Mouse (Mus musculus) hindbrain, embryonic 13.5 days (tissue): ENCODE data around the gene Fbrsl1. TPM values are rescaled to one million over a fixed set of nuclear protein-coding genes. Genes with fewer than 3 reads are reported as not detected.

Source experiments
- ATAC-seq: fragments of 200-750 bp; cut with Nextera tagmentation; 2 replicates; pipeline ENCODE4 v1.8.0; 2017; ENCODE audit warnings: moderate TSS enrichment; ENCODE audit not compliant: low FRiP score
- H3K27ac ChIP-seq: fragments of 300-500 bp; sonication (generic); 2 replicates; pipeline ENCODE4 v1.5.1; 2015; ENCODE audit warnings: inconsistent platforms, mild to moderate bottlenecking, moderate library complexity
- H3K27me3 ChIP-seq: fragments of 300-500 bp; sonication (generic); 2 replicates; pipeline ENCODE4 v1.6.1; 2015; ENCODE audit warnings: mild to moderate bottlenecking, inconsistent platforms
- H3K36me3 ChIP-seq: fragments of 300-500 bp; sonication (generic); 2 replicates; pipeline ENCODE4 v1.6.1; 2015; ENCODE audit warnings: mild to moderate bottlenecking, inconsistent platforms
- H3K4me1 ChIP-seq: fragments of 300-500 bp; sonication (generic); replicated peaks from 2 replicates; pipeline ENCODE4 v1.6.1; 2015; ENCODE audit warnings: inconsistent platforms
- H3K4me2 ChIP-seq: fragments of 300-500 bp; sonication (generic); 2 replicates; pipeline ENCODE4 v1.6.1; 2015; ENCODE audit warnings: inconsistent platforms, mild to moderate bottlenecking, moderate library complexity
- H3K4me3 ChIP-seq: fragments of 300-500 bp; sonication (generic); 2 replicates; pipeline ENCODE4 v1.5.1; 2015; ENCODE audit warnings: mild to moderate bottlenecking, inconsistent platforms
- H3K9ac ChIP-seq: fragments of 300-500 bp; sonication (generic); 2 replicates; pipeline ENCODE4 v1.6.1; 2015; ENCODE audit warnings: mild to moderate bottlenecking, inconsistent platforms
- H3K9me3 ChIP-seq: fragments of 300-500 bp; sonication (generic); 2 replicates; pipeline ENCODE4 v1.6.1; 2016; ENCODE audit warnings: inconsistent platforms
- WGBS: fragments of 180-500 bp; shearing (Covaris S2); methylation state at CpG from one replicate; pipeline ENCODE4 v1.1.7; 2015; 5-methylcytosine and 5-hydroxymethylcytosine counted together
- polyA plus RNA-seq: library from polyadenylated mRNA; unstranded; fragments of >200 nt; fragmentation: Nextera tagmentation; extraction: Ambion mirVana; gene quantifications from 2 replicates; pipeline ENCODE4 v1.2.1, GENCODE M21; 2015

The Fbrsl1 gene
- polyA plus RNA-seq, 1 experiment from 2014 or later: 20.7 TPM

GRCm38 (mm10) chr5:110472834-110473233 lies 24.5 kb upstream of the Fbrsl1 start:
- no peak overlapping the region for H3K4me3 ChIP-seq
- no peak overlapping the region for H3K27ac ChIP-seq
- 10% methylated on average over 1 of the region's 1 CpGs for WGBS
- no peak overlapping the region for H3K4me2 ChIP-seq
- H3K4me1 ChIP-seq: peaks cover 12% of the 10 kb centered on the region
- H3K9me3 ChIP-seq: no peaks in the 10 kb centered on the region
- H3K36me3 ChIP-seq: no peaks in the 10 kb centered on the region
- ATAC-seq: no peak
- H3K27me3 ChIP-seq: peaks cover 3% of the 10 kb centered on the region; the same call in 1 of the 2 replicates
- H3K9ac ChIP-seq: no peak overlapping the region

- Histone ChIP-seq H3K27ac (no peak overlapping the region), H3K4me1 (peaks cover 14% of the 10 kb centered on the region), H3K9ac (no peak overlapping the region), H3K4me3 (no peak overlapping the region), H3K9me3 (no peaks in the 10 kb centered on the region), H3K4me2 (no peak overlapping the region), H3K27me3 (peaks cover 3% of the 10 kb centered on the region; the same call in 1 of the 2 replicates), H3K36me3 (no peaks in the 10 kb centered on the region)
- WGBS: 26% methylated on average over 5 of the region's 5 CpGs
- ATAC-seq: no peak
Measured at GRCm38 (mm10) chr5:110471981-110472476, 23.7 kb upstream of the Fbrsl1 start.

- Histone ChIP-seq H3K9me3 (no peaks in the 10 kb centered on the region), H3K27ac (no peak overlapping the region), H3K9ac (no peak overlapping the region), H3K27me3 (peaks cover 3% of the 10 kb centered on the region; the same call in 1 of the 2 replicates), H3K4me3 (no peak overlapping the region), H3K36me3 (no peaks in the 10 kb centered on the region), H3K4me1 (peaks cover 21% of the 10 kb centered on the region), H3K4me2 (no peak overlapping the region)
- whole genome bisulfite sequencing: 45% methylated on average over 4 of the region's 4 CpGs
- no peak for ATAC-seq
Measured at GRCm38 (mm10) chr5:110471285-110471684, 23.0 kb upstream of the Fbrsl1 start.

GRCm38 (mm10) chr5:110469227-110469925 lies 21.1 kb upstream of the Fbrsl1 start:
- Histone ChIP-seq H3K9ac (no peak overlapping the region), H3K27me3 (peaks cover 3% of the 10 kb centered on the region; the same call in 1 of the 2 replicates), H3K4me3 (no peak overlapping the region), H3K4me2 (no peak overlapping the region), H3K9me3 (no peaks in the 10 kb centered on the region), H3K4me1 (peaks cover 26% of the 10 kb centered on the region), H3K36me3 (no peaks in the 10 kb centered on the region), H3K27ac (no peak overlapping the region)
- no peak for ATAC-seq
- WGBS: 71% methylated on average over 8 of the region's 8 CpGs

- peaks cover 26% of the 10 kb centered on the region for H3K4me1 ChIP-seq
- no peak overlapping the region for H3K4me2 ChIP-seq
- 0 out of 2 replicates have a peak, but pooled peaks cover 3% of the 10 kb centered on the region for H3K27me3 ChIP-seq
- H3K36me3 ChIP-seq: no peaks in the 10 kb centered on the region
- no peak for ATAC-seq
- no peak overlapping the region for H3K9ac ChIP-seq
- no peaks in the 10 kb centered on the region for H3K9me3 ChIP-seq
- H3K27ac ChIP-seq: no peak overlapping the region
- WGBS: 68% methylated on average over 4 of the region's 4 CpGs
- H3K4me3 ChIP-seq: no peak overlapping the region
Measured at GRCm38 (mm10) chr5:110468296-110468695, 20.0 kb upstream of the Fbrsl1 start.

- Histone ChIP-seq H3K4me1 (peaks cover 25% of the 10 kb centered on the region), H3K27ac (no peak overlapping the region; the same call in 1 of the 2 replicates), H3K4me3 (no peak overlapping the region), H3K36me3 (no peaks in the 10 kb centered on the region), H3K9me3 (no peaks in the 10 kb centered on the region), H3K27me3 (0 out of 2 replicates have a peak, but pooled peaks cover 3% of the 10 kb centered on the region), H3K9ac (no peak overlapping the region), H3K4me2 (no peak overlapping the region)
- ATAC-seq: no peak
- 82% methylated on average over 6 of the region's 6 CpGs for WGBS
Measured at GRCm38 (mm10) chr5:110467725-110468124, 19.4 kb upstream of the Fbrsl1 start.

GRCm38 (mm10) chr5:110466531-110467424 lies 18.5 kb upstream of the Fbrsl1 start:
- H3K9ac ChIP-seq: no peak overlapping the region
- peak overlapping the region; percentile 58; the same call in 1 of the 2 replicates for H3K27ac ChIP-seq
- H3K36me3 ChIP-seq: no peaks in the 10 kb centered on the region
- H3K9me3 ChIP-seq: no peaks in the 10 kb centered on the region
- ATAC-seq: peak; percentile 66
- 37% methylated on average over 11 of the region's 11 CpGs for whole genome bisulfite sequencing
- no peak overlapping the region for H3K4me2 ChIP-seq
- no peak overlapping the region for H3K4me3 ChIP-seq
- H3K27me3 ChIP-seq: 0 out of 2 replicates have a peak, but pooled peaks cover under 1% of the 10 kb centered on the region
- H3K4me1 ChIP-seq: peaks cover 15% of the 10 kb centered on the region

GRCm38 (mm10) chr5:110462646-110463045 lies 14.3 kb upstream of the Fbrsl1 start:
- Histone ChIP-seq H3K4me1 (peaks cover 14% of the 10 kb centered on the region), H3K27me3 (no peaks in the 10 kb centered on the region), H3K27ac (no peak overlapping the region), H3K9me3 (no peaks in the 10 kb centered on the region), H3K4me3 (no peak overlapping the region), H3K4me2 (no peak overlapping the region), H3K9ac (no peak overlapping the region), H3K36me3 (no peaks in the 10 kb centered on the region)
- ATAC-seq: no peak
- 93% methylated on average over 2 of the region's 2 CpGs for WGBS

GRCm38 (mm10) chr5:110458936-110459335 lies 10.6 kb upstream of the Fbrsl1 start:
- H3K4me3 ChIP-seq: no peak overlapping the region
- no peaks in the 10 kb centered on the region for H3K36me3 ChIP-seq
- 65% methylated on average over 3 of the region's 3 CpGs for WGBS
- no peak for ATAC-seq
- H3K4me1 ChIP-seq: no peaks in the 10 kb centered on the region
- no peak overlapping the region for H3K4me2 ChIP-seq
- H3K27ac ChIP-seq: no peak overlapping the region
- H3K9me3 ChIP-seq: no peaks in the 10 kb centered on the region
- H3K27me3 ChIP-seq: no peaks in the 10 kb centered on the region
- no peak overlapping the region for H3K9ac ChIP-seq

- Histone ChIP-seq H3K4me2 (no peak overlapping the region), H3K4me3 (no peak overlapping the region), H3K4me1 (no peaks in the 10 kb centered on the region), H3K36me3 (no peaks in the 10 kb centered on the region), H3K9me3 (no peaks in the 10 kb centered on the region), H3K9ac (no peak overlapping the region), H3K27me3 (peaks cover 6% of the 10 kb centered on the region; the same call in 1 of the 2 replicates), H3K27ac (no peak overlapping the region)
- no peak for ATAC-seq
Measured at GRCm38 (mm10) chr5:110455272-110455671, 7.0 kb upstream of the Fbrsl1 start.

GRCm38 (mm10) chr5:110449294-110449693 lies 991 bp upstream of the Fbrsl1 start:
- Histone ChIP-seq H3K4me1 (peaks cover 30% of the 10 kb centered on the region), H3K4me3 (peak overlapping the region; percentile 98), H3K27me3 (peaks cover 6% of the 10 kb centered on the region; the same call in 1 of the 2 replicates), H3K27ac (peak overlapping the region; percentile 81), H3K9ac (no peak overlapping the region), H3K9me3 (no peaks in the 10 kb centered on the region), H3K36me3 (no peaks in the 10 kb centered on the region), H3K4me2 (peak overlapping the region; percentile 97)
- ATAC-seq: 0 out of 2 replicates have a peak, but pooled peaks have one; percentile 2
- WGBS: 47% methylated on average over 6 of the region's 6 CpGs
